Mouse (Mus musculus) liver, embryonic 14.5 days (tissue): ENCODE results near the gene Creld1. TPM values are rescaled to one million over a fixed set of nuclear protein-coding genes. Genes with fewer than 3 reads are reported as not detected.

Source experiments
- ATAC-seq: fragments of 200-750 bp; cut with Nextera tagmentation; 2 replicates; pipeline ENCODE4 v1.8.0; 2017; ENCODE audit warnings: moderate number of reproducible peaks, mild to moderate bottlenecking, moderate library complexity; ENCODE audit not compliant: insufficient read depth
- DNase-seq, 3 experiments: peaks; one replicate each; pipeline ENCODE4 v3.0.0-alpha.2; 2012 to 2013; ENCODE audit warnings: low read depth in 3 of 3, low spot score in 3 of 3
- H3K27ac ChIP-seq: fragments of 300-500 bp; sonication (generic); 2 replicates; pipeline ENCODE4 v1.5.1; 2014; ENCODE audit warnings: moderate library complexity, mild to moderate bottlenecking, control low read depth, inconsistent platforms
- H3K27me3 ChIP-seq: fragments of 300-500 bp; sonication (generic); 2 replicates; pipeline ENCODE4 v1.6.1; 2014; ENCODE audit warnings: mild to moderate bottlenecking, low read length, moderate library complexity; ENCODE audit not compliant: control insufficient read depth, insufficient read depth
- H3K36me3 ChIP-seq: fragments of 300-500 bp; sonication (generic); replicated peaks from 2 replicates; pipeline ENCODE4 v1.6.1; 2014; ENCODE audit warnings: low read depth; ENCODE audit not compliant: control insufficient read depth, insufficient read depth
- H3K4me1 ChIP-seq, 2 experiments: fragments of 200-500 bp in 1 of 2; fragments of 300-500 bp in 1 of 2; sonication (generic) in 1 of 2; replicated peaks; 2 replicates each; pipeline ENCODE4 v1.6.1; 2012 to 2014; ENCODE audit warnings: antibody characterized with exemption in 1 of 2, inconsistent platforms in 1 of 2, low read length in 1 of 2; ENCODE audit not compliant: control insufficient read depth in 2 of 2, insufficient read depth in 2 of 2
- H3K4me2 ChIP-seq: fragments of 300-500 bp; sonication (generic); 2 replicates; pipeline ENCODE4 v1.6.1; 2014; ENCODE audit warnings: low read depth, mild to moderate bottlenecking, control low read depth, moderate library complexity
- H3K4me3 ChIP-seq, 2 experiments: fragments of 200-500 bp in 1 of 2; fragments of 300-500 bp in 1 of 2; sonication (generic) in 1 of 2; 2 replicates each; pipeline ENCODE4 v1.5.1; 2012 to 2014; ENCODE audit warnings: low read depth in 2 of 2, low read length in 2 of 2, mild to moderate bottlenecking in 2 of 2, control low read depth in 1 of 2, inconsistent platforms in 1 of 2, moderate library complexity in 1 of 2; ENCODE audit not compliant: insufficient read depth in 1 of 2
- H3K9ac ChIP-seq: fragments of 300-500 bp; sonication (generic); replicated peaks from 2 replicates; pipeline ENCODE4 v1.6.1; 2014; ENCODE audit warnings: mild to moderate bottlenecking, control low read depth, moderate library complexity
- H3K9me3 ChIP-seq: fragments of 300-500 bp; sonication (generic); 2 replicates; pipeline ENCODE4 v1.6.1; 2016; ENCODE audit warnings: low read length, mixed read lengths; ENCODE audit not compliant: control insufficient read depth
- CTCF ChIP-seq: IDR thresholded peaks from 2 replicates; pipeline ENCODE4 v1.5.1; 2016; ENCODE audit warnings: antibody characterized with exemption, low read depth, control low read depth
- EP300 ChIP-seq: IDR thresholded peaks from 2 replicates; pipeline ENCODE4 v1.6.1; 2016; ENCODE audit warnings: antibody characterized with exemption, low read depth
- WGBS: fragments of 180-500 bp; shearing (Covaris S2); extraction: QIAGEN DNeasy Blood & Tissue Kit; methylation state at CpG from one replicate; pipeline ENCODE4 v1.1.7; 2014; ENCODE audit not compliant: insufficient replicate concordance; 5-methylcytosine and 5-hydroxymethylcytosine counted together
- polyA plus RNA-seq, 2 experiments: library from polyadenylated mRNA; depleted of rRNA in 1 of 2; stranded (reverse) in 1 of 2; unstranded in 1 of 2; fragments of >200 nt; fragmentation: Nextera tagmentation in 1 of 2; extraction: Ambion mirVana in 1 of 2; gene quantifications; 2 replicates each; pipeline versions ENCODE4 v1.2.1 to v1.2.3; 2012 to 2014

The Creld1 gene
- polyA plus RNA-seq, 2 experiments: 2.7 to 5.1 TPM

DNA sequence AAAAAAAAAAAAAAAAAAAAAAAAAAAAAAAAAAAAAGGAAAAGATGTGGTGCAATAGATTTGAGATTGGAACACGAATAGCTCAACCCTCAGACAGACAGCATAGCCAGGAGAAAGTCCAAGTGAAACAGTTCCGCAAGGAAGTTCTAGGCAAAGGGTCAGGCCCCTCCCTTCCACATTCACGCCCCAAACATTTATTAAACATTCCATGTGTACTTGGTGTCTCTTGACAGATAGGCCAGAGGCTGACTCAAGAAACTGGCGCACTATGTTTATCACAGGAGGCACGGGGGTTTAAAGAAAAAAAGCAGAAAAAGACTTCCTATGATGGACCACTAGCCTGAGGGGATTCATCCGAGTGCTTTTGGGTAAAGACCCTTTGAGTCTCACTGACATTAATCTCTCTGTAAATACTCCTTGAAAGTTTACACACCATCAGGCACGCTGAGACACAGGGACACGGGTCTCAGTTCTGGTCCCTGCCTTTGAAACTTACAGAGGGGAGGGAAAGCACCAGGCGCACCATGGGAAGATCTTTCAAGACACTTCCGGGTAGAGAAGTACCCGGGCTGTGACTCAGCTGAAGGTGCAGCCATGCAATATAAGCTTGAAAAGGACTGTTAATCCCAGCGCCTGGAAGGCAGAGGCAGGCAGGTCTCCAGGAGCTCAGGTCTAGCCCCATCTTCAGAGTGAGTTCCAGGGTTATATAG, 44.2 kb upstream of the Creld1 start:
- H3K27me3 ChIP-seq: no peaks in the 10 kb centered on the region
- H3K4me3 ChIP-seq: no peak overlapping the region
- ATAC-seq: no peak
- WGBS: 38% methylated on average over 12 of the region's 12 CpGs
- no peaks in the 10 kb centered on the region for H3K9me3 ChIP-seq
- H3K4me1 ChIP-seq: peaks cover 6 to 9% of the 10 kb centered on the region in 2 experiments
- no peaks in the 10 kb centered on the region for H3K36me3 ChIP-seq
- TF ChIP-seq CTCF (no peak), EP300 (no peak)
- H3K27ac ChIP-seq: no peak overlapping the region
- no peak overlapping the region for H3K9ac ChIP-seq
- DNase-seq: no peak
- H3K4me2 ChIP-seq: no peak overlapping the region

DNA sequence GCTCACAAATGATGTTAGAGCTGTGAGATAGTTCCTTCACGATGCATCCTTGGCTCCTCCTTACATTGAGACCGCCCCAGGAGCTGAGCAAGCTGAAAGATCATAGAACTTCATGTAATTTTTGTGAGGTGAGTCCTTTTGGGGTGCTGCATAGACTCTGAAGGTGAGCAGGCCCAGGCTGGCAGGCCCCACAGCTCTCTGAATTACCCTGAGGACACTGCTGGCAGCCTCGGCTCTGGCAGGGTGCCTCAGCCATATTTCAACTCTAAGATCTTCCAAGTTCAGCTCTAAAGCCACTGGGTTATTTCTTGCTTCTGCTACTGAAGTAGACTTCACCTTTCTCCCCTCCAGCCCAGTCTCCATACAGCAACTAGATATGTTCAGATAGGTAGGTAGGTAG, 42.4 kb upstream of the Creld1 start:
- H3K4me3 ChIP-seq: no peak overlapping the region
- H3K4me1 ChIP-seq: peaks cover 9% of the 10 kb centered on the region in 2 experiments
- 69% methylated on average over 3 of the region's 3 CpGs for whole genome bisulfite sequencing
- H3K9me3 ChIP-seq: no peaks in the 10 kb centered on the region
- no peak overlapping the region for H3K27ac ChIP-seq
- ATAC-seq (no peak), DNase-seq (no peak)
- H3K36me3 ChIP-seq: no peaks in the 10 kb centered on the region
- TF ChIP-seq CTCF (no peak), EP300 (no peak)
- no peaks in the 10 kb centered on the region for H3K27me3 ChIP-seq
- no peak overlapping the region for H3K4me2 ChIP-seq
- H3K9ac ChIP-seq: no peak overlapping the region

DNA sequence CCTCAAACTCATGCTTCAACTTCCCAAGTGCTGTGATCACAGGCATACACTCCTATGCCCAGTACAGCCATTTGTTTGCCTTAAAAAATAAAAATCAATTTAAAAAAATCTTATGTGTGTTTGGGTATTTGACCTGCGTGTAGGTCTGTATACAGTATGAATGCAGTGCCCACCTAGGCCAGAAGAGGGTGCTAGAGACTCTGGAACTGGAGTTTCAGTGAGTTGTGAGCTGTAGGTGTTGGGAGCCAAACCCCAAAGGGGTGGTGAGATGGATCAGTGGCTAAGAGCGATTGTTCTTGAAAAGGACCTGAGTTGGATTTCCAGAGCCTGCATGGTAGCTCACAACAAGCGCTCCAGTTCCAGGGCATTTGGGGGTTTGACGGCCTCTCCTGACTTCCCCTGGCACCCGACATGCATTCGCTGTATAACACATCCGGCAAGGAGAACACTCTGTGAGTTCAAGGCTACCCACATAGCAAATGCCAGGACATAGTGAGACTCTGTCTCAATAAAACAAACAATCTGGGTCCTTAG, 41.9 kb upstream of the Creld1 start:
- DNase-seq (peak; percentile 66 to 74 (median 70)), ATAC-seq (peak; percentile 40; the same call in 1 of the 2 replicates)
- Histone ChIP-seq H3K9ac (no peak overlapping the region), H3K36me3 (no peaks in the 10 kb centered on the region), H3K4me1 (peaks cover 9% of the 10 kb centered on the region in 2 experiments), H3K4me2 (no peak overlapping the region), H3K27ac (no peak overlapping the region), H3K27me3 (no peaks in the 10 kb centered on the region), H3K4me3 (no peak overlapping the region), H3K9me3 (no peaks in the 10 kb centered on the region)
- TF ChIP-seq CTCF (peak; percentile 90), EP300 (no peak)
- 55% methylated on average over 7 of the region's 7 CpGs for WGBS

DNA sequence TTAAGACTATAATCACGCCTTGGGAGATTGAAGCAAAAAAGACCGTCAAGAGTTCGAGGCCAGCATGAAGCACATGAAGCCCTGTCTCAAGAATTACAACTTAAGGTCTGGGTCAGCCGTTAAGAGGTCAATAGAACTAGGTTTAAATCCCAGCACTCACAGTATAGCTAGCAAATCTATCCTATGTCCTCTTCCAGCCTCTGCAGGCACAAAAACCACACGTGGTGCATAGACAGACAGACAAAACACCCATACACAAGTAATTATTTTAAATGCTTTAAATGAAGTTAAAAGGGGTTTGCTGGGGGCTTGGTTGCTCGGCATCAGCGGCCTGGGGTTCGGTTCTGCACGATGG, 41.0 kb upstream of the Creld1 start:
- 34% methylated on average over 9 of the region's 9 CpGs for WGBS
- H3K4me3 ChIP-seq: peak overlapping the region; percentile 65 to 70; a peak in 3 of 4 replicates
- H3K27me3 ChIP-seq: no peaks in the 10 kb centered on the region
- H3K9me3 ChIP-seq: no peaks in the 10 kb centered on the region
- no peak for TF ChIP-seq EP300
- no peak for TF ChIP-seq CTCF
- peak overlapping the region; percentile 78 for H3K4me2 ChIP-seq
- peaks cover 9% of the 10 kb centered on the region in 2 experiments for H3K4me1 ChIP-seq
- ATAC-seq: peak; percentile 19; the same call in 1 of the 2 replicates
- H3K36me3 ChIP-seq: no peaks in the 10 kb centered on the region
- no peak for DNase-seq
- H3K27ac ChIP-seq: no peak overlapping the region
- peak overlapping the region; percentile 70 for H3K9ac ChIP-seq

DNA sequence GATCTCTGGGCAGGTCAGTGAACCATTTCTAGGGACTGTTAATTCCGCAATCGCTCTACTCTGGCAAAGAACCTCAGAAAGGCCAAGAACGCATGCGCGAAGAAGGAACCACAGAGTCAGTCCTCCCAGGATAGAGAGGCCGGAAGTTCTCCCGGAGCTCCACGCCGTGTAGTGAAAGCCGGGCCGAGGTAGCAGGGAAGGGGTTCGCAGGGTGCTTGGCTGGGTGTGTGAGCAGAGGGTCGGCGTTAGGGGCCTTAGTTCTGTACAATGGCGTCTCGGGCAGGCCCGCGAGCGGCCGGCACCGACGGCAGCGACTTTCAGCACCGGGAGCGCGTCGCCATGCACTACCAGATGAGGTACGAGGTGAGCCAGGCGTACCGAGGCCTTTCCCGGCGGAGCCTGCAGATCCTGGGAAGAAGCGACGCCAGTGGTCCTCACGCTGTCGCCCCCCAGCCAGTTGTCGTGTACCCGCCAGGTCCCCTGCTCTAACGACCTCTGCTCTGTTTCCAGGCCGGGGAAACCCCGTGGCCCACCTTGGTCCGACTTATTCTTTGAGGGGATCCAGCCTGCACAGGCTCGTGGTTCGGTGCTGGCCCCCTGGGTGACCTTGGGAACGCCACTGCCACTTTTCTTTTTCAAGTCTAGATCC, 40.5 kb upstream of the Creld1 start, which contains the start of gene Jagn1:
Jagn1 (plus strand) TSS at position 128 of the 649 bp plus-strand sequence.
- under 1% methylated on average over 45 of the region's 45 CpGs for WGBS
- peak within 1 kb of the TSS; percentile 70 for H3K9ac ChIP-seq
- peaks cover 9% of the 10 kb centered on the region in 2 experiments for H3K4me1 ChIP-seq
- peaks cover 1% of the 10 kb centered on the region; the same call in 1 of the 2 replicates for H3K36me3 ChIP-seq
- no peak within 1 kb of the TSS for H3K27ac ChIP-seq
- H3K4me2 ChIP-seq: peak within 1 kb of the TSS; percentile 78
- DNase-seq (peak; percentile 86 to 89 (median 86)), ATAC-seq (peak; percentile 86)
- TF ChIP-seq CTCF (no peak), EP300 (no peak)
- peak within 1 kb of the TSS; percentile 65 to 70 for H3K4me3 ChIP-seq
- no peaks in the 10 kb centered on the region for H3K27me3 ChIP-seq
- H3K9me3 ChIP-seq: no peaks in the 10 kb centered on the region
